Mouse (Mus musculus) urinary bladder, adult 18-20 months (tissue): ENCODE results near the gene Evl.

Experiments
- DNase-seq, 2 experiments: peaks; one replicate each; pipeline ENCODE4 v3.0.0; 2022; ENCODE audit warnings: low spot score in 2 of 2, mixed read lengths in 2 of 2

Gene Evl

DNA sequence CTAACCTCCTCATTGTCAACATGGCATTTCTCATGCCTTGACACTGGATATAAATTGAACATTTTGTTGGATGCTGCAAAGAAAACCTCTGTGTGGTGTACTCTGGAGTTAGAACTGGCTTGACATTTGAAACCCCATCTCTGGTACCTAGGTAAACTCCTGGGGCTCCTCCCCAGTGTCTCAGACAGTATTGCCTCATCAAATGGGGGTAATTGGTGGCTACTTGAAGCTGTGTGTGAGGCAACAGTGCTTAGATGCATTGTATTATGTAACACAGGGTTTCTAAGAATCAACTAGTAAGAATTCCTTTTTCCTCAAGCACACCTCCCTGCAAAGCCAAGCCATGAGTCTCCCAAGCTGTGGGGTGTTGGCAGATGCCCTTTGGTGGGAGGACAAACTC is 93.3 kb downstream of the Evl start:
- no peak for DNase-seq

DNA sequence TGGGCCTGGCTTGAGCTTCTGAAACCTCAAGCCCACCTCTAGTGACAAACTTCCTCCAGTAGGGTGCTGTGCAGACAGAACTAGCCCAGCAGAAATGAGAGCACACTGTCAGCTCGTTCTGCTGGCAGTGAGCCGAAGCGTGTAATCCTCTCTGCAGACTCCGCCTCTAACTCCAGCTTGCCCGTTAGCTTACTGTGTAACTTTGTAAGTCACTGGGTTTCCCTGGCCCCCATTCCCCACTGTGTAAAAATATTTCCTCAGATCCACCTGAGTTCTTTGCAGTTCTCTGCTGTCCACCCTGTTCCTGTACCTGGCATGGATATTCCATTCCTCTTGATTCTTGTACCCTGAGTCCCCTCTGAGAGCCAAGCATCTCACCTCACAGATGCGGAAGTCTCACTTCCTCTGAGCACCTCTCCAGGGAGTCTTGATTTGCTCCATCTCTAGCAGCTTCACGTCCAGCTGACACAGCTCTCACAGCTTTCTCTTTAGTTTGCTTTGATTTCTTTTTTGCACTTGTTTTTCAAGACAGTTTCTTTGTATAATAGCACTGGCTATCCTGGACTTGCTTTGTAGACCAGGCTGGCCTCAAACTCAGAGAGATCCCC is 96.6 kb downstream of the Evl start:
- peak in 1 of 2 experiments; percentile 31 for DNase-seq

DNA sequence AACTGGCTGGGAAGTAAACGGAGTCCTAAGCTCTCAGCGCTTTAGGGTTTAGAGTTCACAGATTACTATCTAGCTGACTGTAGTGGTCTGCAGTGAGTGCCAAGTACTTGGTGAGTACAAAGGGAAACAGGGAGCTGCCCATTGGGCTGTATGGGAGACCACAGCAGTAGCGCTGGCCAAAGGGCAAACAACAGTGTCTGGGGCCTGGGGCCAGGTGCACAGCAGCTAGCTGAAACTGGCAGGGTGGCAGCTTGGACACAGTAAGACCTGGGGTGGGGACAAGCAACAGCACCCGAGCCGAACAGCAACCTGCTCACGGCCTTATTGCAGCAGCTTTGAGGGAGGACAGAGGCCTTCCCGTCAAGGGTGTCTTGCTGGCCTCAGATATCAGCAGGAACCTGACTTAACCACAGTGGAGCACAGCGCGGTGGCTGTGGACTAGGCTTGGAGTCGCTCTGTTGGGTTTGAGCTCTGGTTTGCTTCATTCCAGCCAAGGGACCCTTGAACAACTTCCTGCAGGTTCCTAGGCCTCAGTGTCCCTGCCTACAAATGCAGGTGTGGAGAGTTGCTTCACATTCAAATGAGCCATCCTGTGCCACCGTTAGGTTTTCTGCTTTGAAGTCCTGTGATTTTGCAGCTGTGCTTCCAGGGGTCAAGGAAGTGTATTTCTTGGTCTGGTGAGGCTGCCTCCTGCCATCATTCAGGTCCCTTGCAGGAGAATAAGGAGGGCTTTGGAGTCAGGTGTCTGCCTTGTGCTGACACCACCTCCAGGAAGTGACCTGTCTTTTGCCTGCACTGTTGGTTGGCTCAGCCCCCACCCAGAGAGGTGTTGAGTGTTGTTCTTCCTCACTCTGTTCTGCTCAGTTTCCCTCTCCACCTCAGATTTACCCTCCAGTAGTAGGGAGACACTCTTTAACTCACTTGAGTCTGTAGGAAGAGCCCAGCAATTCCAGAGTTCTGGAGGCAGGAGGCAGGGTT is 99.1 kb downstream of the Evl start:
- no peak for DNase-seq

DNA sequence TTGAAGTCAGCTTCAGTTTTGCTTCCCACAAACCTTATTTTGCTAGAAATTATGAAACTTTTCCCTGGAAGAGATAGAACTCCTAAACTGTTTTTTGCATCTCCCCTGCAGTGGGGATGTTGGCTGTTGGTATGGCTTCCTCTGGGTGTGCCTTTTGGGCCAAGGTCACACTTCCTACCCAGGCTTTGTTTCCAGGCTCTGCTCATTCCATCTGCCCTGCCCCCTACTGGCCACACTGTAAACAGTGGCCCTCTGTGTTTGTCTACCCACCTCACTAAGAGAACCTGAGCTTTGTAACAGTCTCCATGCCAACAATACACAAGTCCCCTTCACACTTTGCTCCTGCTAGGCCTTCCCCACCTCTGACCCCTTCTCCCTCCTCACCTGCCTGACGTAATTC is 102.8 kb downstream of the Evl start:
- DNase-seq: peak in 1 of 2 experiments; percentile 33

DNA sequence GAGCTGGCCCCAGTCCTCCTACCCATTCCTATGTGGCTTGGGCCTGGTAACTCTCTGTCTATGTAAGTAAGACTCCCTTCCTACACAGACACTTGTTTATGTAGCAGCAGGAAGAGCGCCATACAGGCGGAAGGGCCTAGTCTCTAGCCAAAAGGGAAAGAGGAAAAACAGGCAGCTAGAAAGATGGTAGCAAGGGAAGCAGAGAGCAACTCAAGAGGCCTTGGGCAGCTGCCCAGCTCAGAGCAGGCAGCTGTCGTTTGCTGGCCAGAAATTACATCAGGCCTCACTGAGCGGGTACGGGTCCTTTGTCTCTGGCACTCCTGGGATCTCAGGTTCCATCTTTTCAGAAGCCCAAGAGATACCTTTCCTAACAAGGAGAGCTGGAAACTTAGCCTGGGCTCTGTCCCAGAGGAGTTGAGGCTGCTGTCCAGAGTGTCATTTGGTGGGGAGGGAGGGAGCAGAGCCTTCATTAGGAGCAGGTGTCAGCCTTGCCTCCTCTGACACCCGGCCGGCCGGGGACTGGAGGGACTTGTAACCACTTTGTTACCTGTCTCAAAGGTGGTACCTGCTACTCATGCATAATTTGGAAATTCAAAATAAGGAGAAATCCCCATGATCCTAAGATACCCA is 114.2 kb downstream of the Evl start:
- DNase-seq: no peak

DNA sequence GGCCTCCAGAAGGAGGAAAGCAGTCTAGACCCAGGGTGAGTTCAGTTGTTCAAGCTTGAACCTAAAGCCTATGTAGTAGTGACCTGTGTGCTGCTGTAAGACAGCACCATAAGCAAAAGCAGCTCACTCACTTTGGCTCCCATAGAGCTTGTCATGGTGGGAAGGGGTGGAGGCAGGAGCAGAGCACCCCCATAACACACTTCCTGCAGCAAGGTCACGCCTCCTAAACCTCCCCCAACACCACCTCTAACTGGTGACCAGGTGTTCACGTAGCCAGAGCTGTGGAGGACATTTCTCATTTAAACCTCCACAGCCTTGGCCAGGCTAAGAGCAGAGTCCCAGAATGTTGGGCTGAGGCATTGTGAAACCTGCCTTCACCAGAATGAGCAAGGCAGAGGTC is 117.0 kb downstream of the Evl start:
- DNase-seq: no peak

DNA sequence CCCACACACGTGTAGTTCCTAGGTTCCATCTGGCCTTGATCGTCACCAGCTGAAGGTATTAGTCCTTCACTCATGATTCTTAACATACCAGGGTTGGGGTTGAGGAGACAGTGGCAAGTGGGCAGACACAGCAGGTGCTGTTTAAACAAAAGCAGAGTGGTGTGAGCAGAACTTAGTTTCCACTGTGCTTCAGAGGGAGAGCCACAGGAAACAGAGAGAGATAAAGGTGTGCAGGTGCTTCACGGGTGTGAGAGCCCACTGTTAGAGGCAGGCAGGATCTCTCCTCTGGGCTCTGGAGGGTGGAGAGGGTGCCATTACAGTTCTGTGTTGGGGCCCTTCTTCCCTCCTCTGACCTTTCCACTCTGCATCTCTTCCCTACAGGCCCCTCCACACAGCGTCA is 118.4 kb downstream of the Evl start:
- no peak for DNase-seq

DNA sequence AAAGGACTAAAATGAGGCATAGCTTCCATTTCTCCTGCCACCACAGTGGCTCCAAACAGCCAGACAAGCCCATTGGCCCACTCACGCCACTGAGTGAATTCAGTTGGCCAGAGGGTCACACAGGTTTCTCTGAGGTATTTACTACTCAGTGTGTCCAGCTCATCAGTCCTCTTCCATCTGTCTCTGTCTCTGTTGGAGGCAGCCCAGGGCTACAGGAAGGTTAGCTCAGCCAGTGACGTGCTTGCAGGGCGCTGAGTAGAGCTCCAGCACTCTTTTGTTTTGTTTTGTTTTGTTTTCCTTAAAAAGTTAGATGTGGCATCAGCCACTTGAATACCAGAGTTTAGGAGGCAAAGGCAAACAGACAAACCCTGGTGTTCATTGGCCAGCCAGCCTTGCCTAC is 119.0 kb downstream of the Evl start:
- no peak for DNase-seq

DNA sequence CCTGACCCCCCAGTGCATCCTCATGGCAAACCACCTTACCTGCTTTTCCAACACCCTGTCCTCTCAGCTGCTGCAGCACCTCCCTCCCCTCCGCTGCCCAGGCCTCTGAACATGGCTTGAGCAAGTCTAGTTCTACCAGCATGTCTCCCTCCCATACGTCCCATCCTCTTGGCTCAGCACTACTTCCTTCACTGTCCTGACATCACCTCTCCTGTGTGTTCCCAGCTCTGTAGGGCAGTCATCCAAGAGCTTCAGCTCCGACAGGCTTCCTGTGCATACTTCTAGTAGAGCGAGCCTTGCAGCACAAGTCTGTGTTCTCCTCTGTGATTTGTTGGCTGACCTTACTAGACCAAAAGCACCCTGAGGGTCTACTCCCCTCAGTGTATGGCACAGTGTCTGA is 120.0 kb downstream of the Evl start:
- DNase-seq: no peak

DNA sequence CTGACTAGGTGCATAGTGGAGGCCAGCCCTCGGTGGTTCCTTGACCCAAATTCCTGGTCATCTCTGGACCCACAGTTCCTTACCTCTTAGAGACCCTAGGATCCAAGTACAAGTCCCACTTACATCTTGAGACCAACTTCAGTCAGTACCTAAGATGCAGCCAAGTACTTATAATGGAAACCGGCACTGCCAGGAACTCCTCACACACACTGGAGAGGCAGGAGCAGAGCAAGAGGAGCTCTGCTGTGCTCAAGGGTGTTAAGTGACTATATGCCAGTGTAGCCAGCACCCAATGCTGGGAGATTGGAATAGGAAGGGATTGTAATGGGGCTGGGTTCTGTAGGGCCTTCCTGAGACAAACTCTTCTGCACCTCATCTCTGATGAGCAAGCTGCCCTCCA is 120.4 kb downstream of the Evl start:
- DNase-seq: no peak

DNA sequence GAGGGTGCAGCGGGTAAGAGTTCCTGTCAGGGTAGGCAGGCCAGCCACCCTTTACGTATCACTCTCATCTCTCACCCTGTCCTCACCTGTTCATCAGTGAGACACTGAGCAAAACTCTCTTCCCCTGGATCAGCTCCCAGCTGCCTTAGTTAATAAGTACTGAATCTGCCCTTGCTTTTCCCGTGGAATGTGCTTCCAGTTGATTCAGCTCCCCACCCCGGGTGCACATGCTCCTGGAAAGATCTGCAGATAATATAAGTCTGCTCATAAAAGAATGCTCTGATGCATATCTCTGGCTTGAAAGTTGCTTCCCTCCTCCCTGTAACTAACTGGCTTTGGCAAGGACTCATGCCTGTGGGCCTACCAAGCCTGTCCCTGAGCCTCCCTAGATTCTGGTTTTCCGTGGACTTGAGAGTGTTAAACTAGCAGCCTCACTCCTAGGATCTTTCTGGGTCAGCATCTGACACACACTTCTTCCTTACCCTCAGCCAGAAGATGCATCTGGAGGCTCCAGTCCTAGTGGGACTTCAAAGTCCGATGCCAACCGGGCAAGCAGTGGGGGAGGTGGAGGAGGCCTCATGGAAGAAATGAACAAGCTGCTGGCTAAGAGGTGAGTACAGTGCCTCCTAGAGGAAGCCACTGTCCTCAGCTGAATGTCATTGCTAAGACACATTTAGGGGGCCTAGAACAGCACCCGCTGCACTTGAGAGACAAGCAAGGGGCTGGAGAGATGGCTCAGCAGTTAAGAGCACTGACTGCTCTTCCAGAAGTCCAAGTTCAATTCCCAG is 121.3 kb downstream of the Evl start:
- no peak for DNase-seq

DNA sequence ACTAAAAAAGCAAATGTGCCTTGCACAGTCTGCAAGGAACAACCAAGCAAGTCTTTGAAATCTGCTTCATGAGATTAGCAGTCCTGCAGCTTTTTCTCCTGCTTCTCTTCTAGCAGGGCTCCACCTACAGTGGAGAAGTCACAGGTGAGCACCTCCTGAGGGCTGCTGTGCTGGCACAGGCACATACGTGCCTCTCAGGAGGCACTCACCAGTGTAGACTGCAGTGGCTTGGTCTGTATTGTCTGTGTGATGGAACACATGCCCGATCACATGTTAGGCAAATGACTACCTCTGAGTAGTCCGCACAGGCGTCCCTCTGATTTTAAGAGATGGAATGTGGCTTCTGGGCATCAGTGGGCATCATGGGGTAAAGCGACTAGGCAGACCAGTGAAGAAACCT is 122.6 kb downstream of the Evl start:
- no peak for DNase-seq

DNA sequence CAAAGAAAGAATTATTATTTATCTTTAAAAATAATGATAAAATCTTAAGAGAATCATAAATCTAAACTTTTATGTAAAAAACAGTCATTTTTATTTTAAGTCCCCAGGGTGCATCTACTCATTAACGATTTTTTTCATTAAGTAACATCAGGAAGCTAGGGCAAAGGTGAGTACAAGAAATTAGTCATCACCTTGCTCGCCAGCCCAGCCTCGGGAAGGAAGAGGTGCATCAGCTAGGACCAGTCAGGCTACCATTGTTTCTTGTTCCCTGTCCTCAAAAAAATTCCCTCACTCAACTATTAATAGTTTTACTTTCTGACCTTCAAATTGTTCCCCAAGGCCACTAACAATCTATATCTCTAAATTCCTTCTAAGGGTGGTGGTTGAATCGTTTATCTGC is 123.8 kb downstream of the Evl start:
- DNase-seq: no peak

DNA sequence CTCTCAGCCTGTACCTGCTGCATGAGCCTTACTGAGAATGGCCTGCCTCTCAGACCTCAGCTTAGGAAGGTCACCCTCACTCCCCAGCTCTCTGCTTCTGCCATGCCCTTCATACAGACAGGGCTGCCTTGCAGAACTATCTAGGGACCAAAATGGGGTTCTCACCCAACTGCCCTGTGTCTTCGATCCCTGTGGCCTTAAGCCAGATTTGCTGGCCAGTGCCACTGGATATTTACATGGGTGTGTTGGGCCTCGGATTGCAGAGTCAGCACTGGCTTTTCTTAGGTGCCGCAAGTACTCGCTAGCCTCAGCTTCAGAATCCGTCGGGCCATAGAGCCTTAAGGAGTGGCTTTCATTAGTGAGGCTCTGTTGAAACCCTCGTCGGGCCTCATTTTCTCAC is 126.3 kb downstream of the Evl start:
- DNase-seq: no peak

DNA sequence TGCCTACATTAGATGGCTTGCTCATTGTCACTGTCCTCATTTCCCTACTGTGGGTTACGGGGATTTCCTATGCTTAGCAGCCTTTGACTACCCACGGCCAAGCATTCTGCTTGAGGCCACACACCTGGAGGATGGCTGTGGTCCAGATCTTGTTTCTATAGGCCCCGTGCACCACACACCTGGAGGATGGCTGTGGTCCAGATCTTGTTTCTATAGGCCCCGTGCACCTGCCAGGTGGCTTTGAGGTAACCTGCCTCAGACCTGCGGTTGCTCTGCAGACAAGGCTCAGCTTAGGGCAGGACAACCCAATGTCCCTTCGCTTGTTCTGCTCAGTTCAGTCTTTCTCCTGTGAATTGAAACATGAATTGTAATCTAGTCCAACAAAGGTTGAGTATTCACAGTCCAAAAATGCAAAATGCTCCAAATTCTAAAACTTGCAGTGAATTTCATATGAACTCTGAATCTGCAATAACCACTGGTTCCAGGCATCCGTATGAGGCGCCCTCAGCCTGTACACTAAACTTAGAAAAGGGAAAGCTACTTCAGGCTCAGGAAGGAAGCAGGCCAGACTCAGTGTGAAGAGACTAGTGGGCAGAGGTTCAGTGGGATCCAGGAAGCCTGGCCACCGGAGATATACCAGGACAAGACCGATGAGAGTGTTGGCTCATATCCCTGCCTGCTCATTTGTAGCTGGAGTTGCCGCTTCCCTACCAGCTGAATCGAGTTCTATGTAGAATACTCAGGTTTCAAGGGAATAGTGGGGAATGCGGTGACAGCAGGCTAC is 127.9 kb downstream of the Evl start:
- no peak for DNase-seq

DNA sequence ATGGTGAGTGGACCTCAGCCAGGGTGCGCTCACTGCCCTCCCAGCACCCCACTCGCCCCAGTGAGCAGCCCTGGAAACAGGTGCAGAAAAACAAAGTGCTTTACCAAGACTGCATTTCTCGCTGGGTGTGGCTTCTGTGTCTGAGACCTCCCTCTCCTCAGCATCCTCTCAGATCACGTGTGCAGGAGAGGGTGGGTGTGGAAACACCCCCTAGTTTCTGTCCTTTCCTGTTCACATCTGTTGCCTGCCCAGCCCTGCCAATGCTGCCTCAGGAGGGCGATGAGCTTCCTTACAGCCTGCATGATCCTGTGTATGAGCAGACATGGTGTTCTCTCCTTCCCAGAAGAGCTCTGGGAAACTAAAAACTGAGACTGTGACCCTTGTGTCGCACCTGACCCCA is 131.9 kb downstream of the Evl start:
- DNase-seq: no peak

DNA sequence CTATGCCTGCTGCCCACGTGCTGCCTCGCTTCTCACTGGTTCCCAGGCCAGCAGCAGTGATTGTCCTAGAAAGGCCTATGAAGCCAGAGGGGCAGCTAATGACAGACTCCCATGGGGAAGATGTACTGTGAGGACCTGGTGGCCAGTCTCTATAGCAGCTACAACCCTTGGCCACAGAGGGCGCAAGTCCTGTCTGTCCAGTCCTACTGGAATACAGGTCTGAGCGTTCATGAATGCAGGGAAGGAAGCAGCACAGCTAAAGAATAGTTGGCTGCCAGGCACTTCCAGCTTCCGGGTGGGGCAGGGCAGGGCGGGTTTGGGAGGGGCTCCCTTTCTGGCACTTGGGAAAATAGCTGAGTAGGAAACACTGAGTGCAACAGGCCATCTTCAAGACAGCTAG is 132.4 kb downstream of the Evl start:
- no peak for DNase-seq

DNA sequence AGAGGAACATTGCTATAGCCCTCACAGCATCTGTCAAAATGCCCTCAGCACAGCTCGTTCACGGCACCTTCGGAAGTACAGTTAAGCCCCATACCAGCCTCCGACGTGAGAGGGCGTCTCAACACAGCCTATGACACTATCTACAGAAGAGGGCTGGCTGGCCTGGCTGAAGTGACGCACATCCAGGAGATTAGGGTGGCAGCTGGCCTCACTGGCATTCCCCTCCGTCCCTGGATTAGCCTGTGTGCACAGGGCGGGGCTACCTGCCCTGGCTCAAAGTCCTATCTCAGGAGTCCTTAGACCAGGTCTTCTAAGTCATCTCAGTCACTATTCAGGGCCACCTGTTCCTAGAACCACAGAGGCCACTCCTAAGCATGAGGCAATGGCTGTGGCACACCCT is 134.6 kb downstream of the Evl start:
- no peak for DNase-seq

DNA sequence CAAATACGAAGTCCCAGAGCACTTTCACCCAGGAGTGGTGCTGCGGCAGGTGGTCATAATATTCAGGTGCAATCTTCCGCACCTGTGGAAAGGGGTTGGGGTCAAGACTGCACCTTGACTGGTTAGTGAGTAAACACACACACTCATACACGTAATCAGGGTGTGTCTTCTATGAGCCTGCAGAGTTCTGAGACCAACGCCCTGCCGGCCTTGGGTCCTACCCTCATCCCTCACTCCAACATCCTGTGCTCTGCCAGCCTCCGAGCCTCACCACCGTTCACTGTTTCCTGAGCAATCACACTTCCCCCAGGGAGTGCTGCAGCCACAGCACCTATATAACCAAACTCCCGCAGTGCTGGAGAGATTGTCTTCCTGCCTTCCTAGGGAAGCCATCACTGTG is 136.0 kb downstream of the Evl start:
- DNase-seq: no peak

DNA sequence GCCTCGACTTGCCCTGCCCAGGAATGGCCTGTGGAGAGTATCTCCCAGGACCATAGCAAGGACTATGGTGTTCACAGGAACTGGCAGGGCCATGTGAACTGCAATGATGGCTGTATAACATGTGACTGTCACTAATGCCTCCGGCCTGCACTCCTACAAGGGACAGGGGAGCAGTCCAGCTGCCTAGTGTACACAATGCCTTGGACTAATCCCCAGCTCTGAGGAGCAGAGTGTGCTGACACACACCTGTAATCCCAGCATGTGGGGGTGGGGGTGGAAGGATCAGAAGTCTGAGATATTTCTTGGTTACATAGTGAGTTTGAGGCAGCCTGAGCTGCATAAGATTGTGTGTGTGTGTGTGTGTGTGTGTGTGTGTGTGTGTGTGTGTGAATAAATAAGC is 139.1 kb downstream of the Evl start:
- DNase-seq: no peak

DNA sequence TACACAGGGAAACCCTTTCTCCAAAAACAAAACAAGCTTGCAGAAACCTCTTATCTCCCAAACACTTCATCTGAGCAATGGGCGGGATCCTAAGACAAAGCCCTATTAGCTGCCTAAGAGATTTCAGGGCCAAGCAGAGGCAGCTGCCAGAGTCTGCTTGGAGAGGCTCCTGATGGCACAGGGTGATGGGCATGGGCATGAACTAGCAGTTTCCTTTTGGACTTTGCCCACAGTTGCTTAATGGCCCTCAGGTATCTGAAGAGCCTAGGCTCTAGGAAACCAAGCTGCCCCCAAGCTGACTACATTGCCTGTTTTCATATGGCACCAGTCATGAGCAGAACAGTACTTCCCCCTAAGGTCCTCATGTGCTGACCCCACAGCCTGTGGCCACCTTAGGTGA is 139.7 kb downstream of the Evl start:
- DNase-seq: no peak
